Mouse (Mus musculus): ENCODE data around the gene Gli1. TPM values are rescaled to one million over a fixed set of nuclear protein-coding genes. Genes with fewer than 3 reads are reported as not detected.

The Gli1 gene
- polyA plus RNA-seq, 1 experiment from 2014 or later, result 7.5 TPM

DNA sequence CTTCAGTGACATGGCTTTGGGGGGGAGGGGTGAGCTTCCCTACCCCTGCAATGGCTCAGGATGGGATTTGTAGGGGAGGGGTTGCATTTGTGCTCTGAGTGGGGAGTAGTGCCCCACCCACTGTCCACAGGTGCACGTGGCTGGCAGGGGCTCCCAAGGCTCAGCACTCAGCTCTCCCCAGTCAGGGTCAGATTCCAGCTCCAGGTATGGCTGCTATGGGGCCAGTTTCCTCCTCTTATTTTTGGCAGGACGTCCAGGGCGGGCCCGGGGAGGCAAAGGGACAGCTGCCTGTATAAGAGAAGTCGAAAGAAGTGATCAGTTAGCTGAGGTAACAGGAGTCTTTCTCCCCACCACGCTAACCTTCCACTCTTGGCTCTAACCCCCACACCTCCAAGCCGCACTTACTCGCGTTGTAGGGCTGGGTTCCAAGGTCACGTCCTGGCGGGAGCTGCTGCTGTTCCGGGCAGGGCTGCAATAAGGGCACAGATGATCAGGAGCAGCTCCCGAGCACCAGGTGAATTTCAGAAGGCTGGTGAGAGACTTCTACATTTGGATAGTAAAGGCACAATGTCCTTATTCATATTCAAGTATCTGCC is 59.1 kb downstream of the Gli1 start:
- Histone ChIP-seq H3K4me3 (ENCODE audit: low read length) (no peak overlapping the region), H3K27ac (ENCODE audit: low read length) (no peak overlapping the region), H3K4me1 (ENCODE audit: insufficient read depth, low read length) (peaks cover 23% of the 10 kb centered on the region), H3K27me3 (ENCODE audit: insufficient read depth, low read length) (no peaks in the 10 kb centered on the region), H3K36me3 (ENCODE audit: insufficient read depth, low read length) (peaks cover 74% of the 10 kb centered on the region), H3K9ac (replicated peaks; ENCODE audit: low read length) (no peak overlapping the region), H3K9me3 (ENCODE audit: low read length) (no peaks in the 10 kb centered on the region), H3K4me2 (replicated peaks; ENCODE audit: low read depth, low read length) (no peak overlapping the region)
- WGBS, result 80% methylated on average over 13 of the region's 13 CpGs
- no peak for ATAC-seq (ENCODE audit: low FRiP score, low TSS enrichment)

DNA sequence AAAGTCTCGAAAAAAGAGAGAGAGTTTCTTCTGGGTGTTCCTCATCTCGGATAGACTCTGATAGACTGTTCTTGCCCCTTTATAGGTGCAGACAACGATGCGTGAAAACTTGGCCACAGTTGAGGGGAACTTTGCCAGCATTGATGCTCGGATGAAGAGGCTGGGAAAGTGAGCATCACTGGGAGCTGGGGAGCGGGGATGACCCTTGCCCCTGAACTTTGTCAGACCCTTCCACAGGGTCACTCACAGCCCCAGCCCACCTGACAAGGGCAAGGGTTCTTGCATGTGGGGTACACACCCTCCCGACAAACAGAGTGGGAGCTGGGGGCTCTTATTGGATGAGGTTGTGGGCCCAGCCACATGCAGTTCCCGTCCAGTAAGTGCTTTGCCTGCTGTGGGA is 60.5 kb downstream of the Gli1 start:
- Histone ChIP-seq H3K4me1 (ENCODE audit: insufficient read depth, low read length) (peaks cover 9% of the 10 kb centered on the region), H3K27me3 (ENCODE audit: insufficient read depth, low read length) (no peaks in the 10 kb centered on the region), H3K36me3 (ENCODE audit: insufficient read depth, low read length) (peaks cover 81% of the 10 kb centered on the region), H3K4me3 (ENCODE audit: low read length) (no peak overlapping the region), H3K9ac (replicated peaks; ENCODE audit: low read length) (no peak overlapping the region), H3K27ac (ENCODE audit: low read length) (no peak overlapping the region), H3K9me3 (ENCODE audit: low read length) (no peaks in the 10 kb centered on the region), H3K4me2 (replicated peaks; ENCODE audit: low read depth, low read length) (no peak overlapping the region)
- ATAC-seq (ENCODE audit: low FRiP score, low TSS enrichment), result no peak
- 82% methylated on average over 8 of the region's 8 CpGs for WGBS

Other genes with a start within 250 kb of the Gli1 start
- 106 and 110 TPM in 2 replicates for gene Os9, start 220.8 kb downstream of the Gli1 start, polyA plus RNA-seq (2015; fragmentation: Nextera tagmentation; extraction: Ambion mirVana)
- gene B4galnt1, start 176.7 kb downstream of the Gli1 start, polyA plus RNA-seq (2015; fragmentation: Nextera tagmentation; extraction: Ambion mirVana), result 7.2 and 10.1 TPM in 2 replicates
- 2.7 and 4.4 TPM in 2 replicates for gene Slc26a10, start 161.3 kb downstream of the Gli1 start, polyA plus RNA-seq (2015; fragmentation: Nextera tagmentation; extraction: Ambion mirVana)
- 47.8 and 53.8 TPM in 2 replicates for gene Arhgef25, start 151.9 kb downstream of the Gli1 start, polyA plus RNA-seq (2015; fragmentation: Nextera tagmentation; extraction: Ambion mirVana)
- 115 and 125 TPM in 2 replicates for gene Dtx3, start 146.2 kb downstream of the Gli1 start, polyA plus RNA-seq (2015; fragmentation: Nextera tagmentation; extraction: Ambion mirVana)
- 50.9 and 52.2 TPM in 2 replicates for gene Pip4k2c, start 130.4 kb downstream of the Gli1 start, polyA plus RNA-seq (2015; fragmentation: Nextera tagmentation; extraction: Ambion mirVana)
- gene Kif5a, start 78.6 kb downstream of the Gli1 start, polyA plus RNA-seq (2015; fragmentation: Nextera tagmentation; extraction: Ambion mirVana), result 0.76 and 1.7 TPM in 2 replicates
- 206 and 212 TPM in 2 replicates for gene Dctn2, start 75.6 kb downstream of the Gli1 start, polyA plus RNA-seq (2015; fragmentation: Nextera tagmentation; extraction: Ambion mirVana)
- gene Mbd6, start 53.0 kb downstream of the Gli1 start, polyA plus RNA-seq (2015; fragmentation: Nextera tagmentation; extraction: Ambion mirVana), result 13.3 and 14.8 TPM in 2 replicates
- 115 and 123 TPM in 2 replicates for gene Mars, start 30.2 kb downstream of the Gli1 start, polyA plus RNA-seq (2015; fragmentation: Nextera tagmentation; extraction: Ambion mirVana)
- 2.5 and 2.6 TPM in 2 replicates for gene Arhgap9, start 20.0 kb downstream of the Gli1 start, polyA plus RNA-seq (2015; fragmentation: Nextera tagmentation; extraction: Ambion mirVana)
- 0.08 TPM in 1 of 2 replicates, not detected in the other for gene Inhbe, start 12.4 kb upstream of the Gli1 start, polyA plus RNA-seq (2015; fragmentation: Nextera tagmentation; extraction: Ambion mirVana)
- 0.09 and 0.24 TPM in 2 replicates for gene Inhbc, start 28.5 kb upstream of the Gli1 start, polyA plus RNA-seq (2015; fragmentation: Nextera tagmentation; extraction: Ambion mirVana)
- gene R3hdm2, start 38.4 kb upstream of the Gli1 start, polyA plus RNA-seq (2015; fragmentation: Nextera tagmentation; extraction: Ambion mirVana), result 28.1 and 29.0 TPM in 2 replicates
- gene Stac3, start 159.7 kb upstream of the Gli1 start, polyA plus RNA-seq (2015; fragmentation: Nextera tagmentation; extraction: Ambion mirVana), result 0.85 and 1.9 TPM in 2 replicates
- gene Ndufa4l2, start 173.0 kb upstream of the Gli1 start, polyA plus RNA-seq (2015; fragmentation: Nextera tagmentation; extraction: Ambion mirVana), result 74.4 and 77.3 TPM in 2 replicates
- 119 and 123 TPM in 2 replicates for gene Shmt2, start 180.5 kb upstream of the Gli1 start, polyA plus RNA-seq (2015; fragmentation: Nextera tagmentation; extraction: Ambion mirVana)
- gene Nxph4, start 192.6 kb upstream of the Gli1 start, polyA plus RNA-seq (2015; fragmentation: Nextera tagmentation; extraction: Ambion mirVana), result 1.8 and 2.3 TPM in 2 replicates

Measured in kidney, embryonic 16.5 days (tissue).